Mouse (Mus musculus): ENCODE data around the gene Olfr332.
A peak's percentile ranks its signal among the peaks of the same experiment; 100 is the strongest.
"Not testable (repeated sequence)": the region's sequence is repeated elsewhere in the genome, so short reads cannot be mapped to it uniquely, and the experiment has no call there.

Olfr332 gene

DNA sequence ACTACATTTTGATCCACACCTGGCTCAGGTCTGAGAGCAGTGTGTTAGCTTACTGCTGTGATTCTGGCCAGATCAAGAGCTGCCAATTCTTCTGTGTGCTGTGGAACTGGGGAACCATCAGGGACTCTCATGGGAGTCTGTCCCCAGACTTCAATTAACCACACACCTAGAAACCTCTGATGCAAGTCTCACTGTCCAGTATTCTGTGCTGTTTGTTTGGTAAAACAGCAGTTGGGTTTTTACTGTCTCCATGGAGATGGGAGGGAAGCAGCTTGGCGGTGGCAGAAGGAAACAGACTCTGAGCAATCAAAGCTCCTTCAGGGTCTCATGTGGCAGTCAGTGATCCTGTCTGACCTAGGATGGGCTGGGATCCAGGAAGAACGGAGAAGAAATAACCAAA, at the start of gene Olfr332:
Olfr332 (minus strand) TSS at position 101 of the 400 bp plus-strand sequence.
- no peak for DNase-seq (ENCODE audit: low spot score in 2 of 2)

- not testable (repeated sequence) for DNase-seq (ENCODE audit: low spot score in 2 of 2)
These were observed 42.4 kb upstream of the Olfr332 start, which contains the start of gene Olfr330 for GRCm38 (mm10) chr11:58534736-58535135. TSS of gene Olfr330 (minus strand) at chr11:58534836.

DNA sequence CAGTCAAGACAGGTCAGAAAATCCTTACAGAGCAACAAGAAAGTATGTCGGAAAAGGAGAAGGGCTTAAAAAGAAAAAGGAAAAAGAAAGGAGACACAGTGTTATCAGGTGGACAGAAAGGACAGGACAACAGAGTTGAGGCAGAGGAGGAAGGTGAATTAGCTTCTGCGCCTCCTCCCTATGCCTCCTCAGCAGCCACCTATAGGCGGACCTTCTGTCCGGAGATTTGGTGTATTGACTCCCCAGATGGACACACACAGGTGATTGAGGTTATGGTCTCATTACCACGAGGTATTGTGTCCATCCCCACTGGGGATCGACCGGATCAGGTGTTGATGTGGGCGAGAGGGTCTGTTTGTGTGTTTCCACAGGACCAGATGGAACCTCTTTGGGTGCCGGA, 27.4 kb upstream of the Olfr332 start:
- DNase-seq (ENCODE audit: low spot score in 2 of 2), result not testable (repeated sequence)

DNA sequence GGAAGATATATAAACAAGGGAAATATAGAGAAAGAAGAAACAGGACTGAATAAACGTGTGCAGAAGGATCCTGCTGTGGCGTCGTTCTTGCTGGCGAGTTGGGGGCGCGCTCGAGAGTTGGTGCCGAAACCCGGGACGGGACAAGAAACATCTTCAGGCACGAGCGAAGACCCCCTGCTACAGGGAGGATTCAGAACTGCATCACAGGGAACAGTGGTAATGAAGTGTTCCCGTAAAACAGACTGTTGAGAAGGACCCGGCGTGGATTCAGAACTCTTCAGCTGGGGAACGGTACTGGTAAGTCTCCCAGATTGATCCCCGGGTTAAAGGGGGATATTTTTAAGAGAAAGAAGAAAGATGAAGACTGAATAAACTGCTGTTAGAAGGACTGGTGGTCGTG, 26.6 kb upstream of the Olfr332 start:
- peak; percentile 19 to 63 for DNase-seq (ENCODE audit: low spot score in 2 of 2)

DNA sequence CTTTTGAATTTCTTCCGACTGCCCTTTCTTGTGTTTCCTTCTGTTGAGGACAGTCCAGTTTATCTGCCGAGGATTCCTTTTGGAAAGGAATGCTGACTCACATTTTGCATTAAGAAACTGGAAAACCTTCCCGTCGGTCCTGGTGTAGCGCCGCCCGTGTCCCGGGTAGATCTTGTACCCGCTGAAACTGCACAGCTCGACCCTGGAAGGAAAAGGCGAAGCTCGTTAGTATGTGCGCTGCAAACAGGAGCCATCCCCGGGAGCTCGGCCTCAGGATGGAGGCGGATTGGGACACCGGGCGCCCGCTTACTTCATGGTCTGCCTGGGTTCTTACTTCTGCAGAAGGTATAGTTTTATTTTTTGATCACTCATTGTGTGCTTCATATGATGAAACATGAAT, 16.7 kb upstream of the Olfr332 start:
- not testable (repeated sequence) for DNase-seq (ENCODE audit: low spot score in 2 of 2)

- DNase-seq (ENCODE audit: low spot score in 2 of 2), result not testable (repeated sequence)
These were observed 10.1 kb upstream of the Olfr332 start, which contains the start of gene Olfr331 for GRCm38 (mm10) chr11:58502472-58502871. TSS of gene Olfr331 (minus strand) at chr11:58502572.

GRCm38 (mm10) chr11:58499290-58499689, 6.9 kb upstream of the Olfr332 start:
- no peak for DNase-seq (ENCODE audit: low spot score in 2 of 2)

DNA sequence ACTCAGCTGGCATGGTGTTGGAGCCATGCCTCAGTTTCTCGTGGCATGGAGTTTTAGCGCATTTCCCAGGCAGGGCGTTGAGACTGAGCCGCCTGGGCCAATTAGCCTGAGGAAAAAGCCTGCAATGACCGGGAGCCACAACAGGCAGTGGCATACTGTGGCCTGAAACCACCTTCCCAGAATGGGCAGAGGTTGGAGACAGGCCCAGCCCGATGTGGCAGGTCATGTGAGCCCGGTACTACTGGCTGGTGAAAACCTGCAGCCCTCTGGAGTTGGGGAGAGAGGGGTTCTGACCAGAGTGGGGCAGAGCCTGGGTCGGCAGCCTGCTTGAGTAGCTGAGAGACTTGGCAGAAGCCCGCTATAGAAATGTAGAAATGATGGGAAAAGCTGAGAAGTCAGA, 6.4 kb upstream of the Olfr332 start:
- DNase-seq (ENCODE audit: low spot score in 2 of 2), result no peak

DNA sequence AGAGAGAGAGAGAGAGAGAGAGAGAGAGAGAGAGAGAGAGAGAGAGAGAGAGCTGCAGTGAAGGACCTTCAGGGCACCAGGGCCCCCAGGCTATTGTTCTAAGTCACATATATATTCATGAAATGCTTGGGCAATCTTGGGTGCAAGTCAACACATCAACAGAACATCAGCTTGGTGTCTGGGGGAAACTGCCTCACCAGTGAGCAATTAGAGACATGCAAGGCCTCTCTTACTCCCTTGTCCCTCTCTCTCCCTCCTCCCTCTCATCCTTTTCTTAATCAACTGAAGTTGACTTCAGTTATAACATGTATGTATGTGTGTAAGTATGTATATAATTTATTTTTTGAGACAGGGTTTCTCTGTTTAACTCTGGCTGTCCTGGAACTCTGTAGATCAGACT, 30.2 kb downstream of the Olfr332 start, which contains the start of gene Olfr30:
Olfr30 (minus strand) TSS at position 101 of the 400 bp plus-strand sequence.
- no peak for DNase-seq (ENCODE audit: low spot score in 2 of 2)

DNA sequence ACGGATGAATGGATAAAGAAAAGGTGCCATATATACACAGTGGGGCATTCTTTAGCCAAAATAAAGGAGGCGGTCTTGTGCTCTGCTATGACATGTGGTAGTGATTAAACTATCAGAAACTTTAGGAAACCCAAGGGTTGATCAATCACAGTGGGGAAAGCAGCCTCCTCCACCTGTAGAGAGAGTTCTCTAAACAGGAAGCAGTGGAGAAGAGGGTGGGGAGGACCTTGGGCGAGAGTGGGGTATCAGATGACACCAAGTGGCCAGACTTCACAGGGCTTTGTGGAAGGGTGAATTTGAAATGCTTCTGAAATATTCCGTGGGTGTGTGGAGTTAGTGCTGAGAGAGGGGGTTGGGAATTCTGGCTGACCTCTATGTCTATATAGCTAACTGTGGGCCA, 38.8 kb downstream of the Olfr332 start:
- no peak for DNase-seq (ENCODE audit: low spot score in 2 of 2)

- no peak for DNase-seq (ENCODE audit: low spot score in 2 of 2)
These were observed 39.6 kb downstream of the Olfr332 start, which contains the start of gene Lypd9 for GRCm38 (mm10) chr11:58452759-58453158. TSS of gene Lypd9 (minus strand) at chr11:58452923.
